In the genomic region with DNA sequence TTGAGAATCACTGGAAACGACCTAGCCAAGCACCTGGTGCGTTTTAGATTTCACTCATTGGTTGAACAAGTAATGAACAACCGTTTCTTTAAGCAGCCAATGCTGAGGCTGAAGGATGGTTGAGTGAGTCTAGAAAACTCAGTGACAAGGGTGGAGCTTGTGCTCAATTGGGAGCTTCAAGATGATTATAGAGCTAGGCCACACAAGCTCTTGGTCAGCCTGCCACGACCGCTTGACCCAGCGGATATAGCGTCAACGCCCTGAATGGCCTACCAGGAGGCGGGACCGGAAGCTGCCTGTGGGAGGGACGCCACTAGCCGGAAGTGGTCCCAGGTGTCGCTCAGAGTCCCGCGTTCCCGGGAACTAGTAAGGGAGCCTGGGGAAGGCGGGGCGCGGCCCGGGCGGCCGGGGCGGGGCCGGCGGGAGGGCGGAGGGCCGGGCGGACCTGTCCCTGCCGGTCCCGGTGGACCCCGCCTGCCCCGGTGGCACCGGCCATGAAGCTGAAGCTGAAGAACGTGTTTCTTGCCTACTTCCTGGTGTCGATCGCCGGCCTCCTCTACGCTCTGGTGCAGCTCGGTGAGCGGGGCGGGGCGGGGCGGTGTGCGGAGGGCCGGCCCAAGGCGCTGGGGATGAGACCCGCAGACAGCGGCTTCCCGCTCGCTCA, we compare ENCODE assay signal across 8 mouse cellular contexts. TPM values are rescaled to one million over a fixed set of nuclear protein-coding genes. Genes with fewer than 3 reads are reported as not detected.
A peak's percentile ranks its signal among the peaks of the same experiment; 100 is the strongest.
DNase-seq lines count a peak whose midpoint lies in the region; ATAC-seq lines count a peak whose summit lies in the region.

TSS of gene B3gat3 (plus strand) at position 302 of the 664 bp plus-strand sequence.

- H3K4me3 ChIP-seq in intestine, embryonic 15.5 days (replicated peaks): peak within 1 kb of the TSS; percentile 87

- WGBS in intestine, embryonic 15.5 days: 2% methylated on average over 49 of the region's 50 CpGs

- H3K9me3 ChIP-seq in intestine, embryonic 15.5 days: no peaks in the 10 kb centered on the region

- peak; percentile 97 for DNase-seq in adrenal gland, postnatal 10 days
- DNase-seq in embryo, embryonic 9.5 days (ENCODE audit: extremely low spot score): peak; percentile 96
- DNase-seq in gastrocnemius, postnatal 4 days (ENCODE audit: low spot score in 2 of 2): peak; percentile 90 to 95
- DNase-seq in left cerebral cortex, postnatal 14 days (ENCODE audit: low spot score in 2 of 2): peak; percentile 91 to 93
- DNase-seq in right cerebral cortex, postnatal 14 days: peak; percentile 91
- peak; percentile 92 for DNase-seq in urinary bladder, postnatal 25 days (ENCODE audit: low spot score)

- H3K4me2 ChIP-seq in intestine, embryonic 15.5 days (replicated peaks): peak within 1 kb of the TSS; percentile 75

- peak within 1 kb of the TSS; percentile 85 for H3K9ac ChIP-seq in intestine, embryonic 15.5 days

- no peaks in the 10 kb centered on the region; the same call in 1 of the 2 replicates for H3K4me1 ChIP-seq in intestine, embryonic 15.5 days (replicated peaks)

- peak; percentile 98 for ATAC-seq in intestine, embryonic 15.5 days
- peak; percentile 89 for ATAC-seq in megakaryocyte-erythroid progenitor cell, adult 5-6 weeks (replicated peaks; ENCODE audit: low FRiP score, low TSS enrichment, poor library complexity, severe bottlenecking)

- H3K27me3 ChIP-seq in intestine, embryonic 15.5 days (replicated peaks): no peaks in the 10 kb centered on the region

- peak within 1 kb of the TSS; percentile 92 for H3K27ac ChIP-seq in intestine, embryonic 15.5 days

- peaks cover 15% of the 10 kb centered on the region for H3K36me3 ChIP-seq in intestine, embryonic 15.5 days

- intact Hi-C loops in left cerebral cortex, postnatal 14 days (cut with DNase I): no loop called here

RNA-seq across cellular contexts. Expression of gene B3gat3, which starts in this region (rescaled TPM):
- 10 to 100 TPM; 55.1 to 59.3 TPM for total RNA-seq in adrenal gland, postnatal 10 days (2021)
- total RNA-seq in gastrocnemius, postnatal 4 days (2021): 10 to 100 TPM; 29.6 to 31.6 TPM
- polyA plus RNA-seq in intestine, embryonic 15.5 days (2015; fragmentation: Nextera tagmentation; extraction: Ambion mirVana): 40.0 and 44.7 TPM in 2 replicates
- 100 to 1,000 TPM; 134 to 142 TPM for total RNA-seq in left cerebral cortex, postnatal 14 days (2021)
- total RNA-seq in megakaryocyte-erythroid progenitor cell, adult 5-6 weeks (2014; fragmentation: Nextera tagmentation): 30.3 and 36.8 TPM in 2 replicates
- total RNA-seq in megakaryocyte-erythroid progenitor cell, adult 5-6 weeks (2017): 17.6 and 17.7 TPM in 2 replicates

Comparison
In these comparisons a context has a peak if more than half of its experiments do, and no peak if none do; other contexts are left out.
1. Peak in every context shown above with its lines: DNase-seq, ATAC-seq, H3K4me3 ChIP-seq and H3K27ac ChIP-seq.